23 mouse cellular contexts compared by ENCODE assay signal in the genomic region with DNA sequence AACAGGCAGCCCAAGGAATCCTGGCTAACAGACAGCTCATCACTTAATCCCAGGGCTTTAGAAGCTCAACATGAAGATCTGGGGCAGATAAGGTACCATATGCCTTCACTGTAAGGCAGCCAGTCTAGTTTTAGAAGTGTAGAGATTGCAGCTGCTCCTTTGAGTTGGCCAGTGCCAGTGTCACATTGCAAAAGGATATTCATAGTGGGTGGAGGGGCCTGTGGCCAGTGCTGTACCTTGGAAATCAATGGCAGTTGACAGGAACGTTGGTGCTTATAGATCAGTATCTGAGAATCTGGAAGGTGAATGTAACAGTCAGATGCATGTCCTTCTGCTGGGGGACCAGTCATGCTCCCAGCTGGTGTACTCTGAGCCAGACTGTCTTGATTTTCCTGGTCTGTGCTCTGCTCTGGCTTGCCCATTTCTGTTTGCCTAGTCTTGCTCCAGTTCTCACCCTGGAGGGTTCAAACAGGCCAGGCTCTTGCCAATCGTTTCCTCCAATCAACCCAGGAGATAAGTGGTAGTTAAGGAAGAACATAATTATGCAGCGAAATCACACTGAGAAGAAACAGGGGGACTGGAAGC. TPM values are rescaled to one million over a fixed set of nuclear protein-coding genes. Genes with fewer than 3 reads are reported as not detected.
A peak's percentile ranks its signal among the peaks of the same experiment; 100 is the strongest.
DNase-seq lines count a peak whose midpoint lies in the region; ATAC-seq and TF ChIP-seq lines count a peak whose summit lies in the region.
"Had no signal": no experiment of that assay in that cellular context is flagged by ENCODE, and none has a peak within 500 bp of the region (broad histone marks: within the 10 kb centered on the region; RNA-seq: fewer than 3 reads in every experiment).

No protein-coding gene starts in this region.

- DNase-seq in limb, embryonic 14.5 days (ENCODE audit: low spot score): no peak
- DNase-seq in limb, embryonic 10.5 days (ENCODE audit: low spot score): no peak
- peak; percentile 19 to 42 for DNase-seq in urinary bladder, adult 18-20 months (ENCODE audit: low spot score in 2 of 2)
- DNase-seq in urinary bladder, postnatal 4 days (ENCODE audit: low spot score in 2 of 2): no peak
- peak; percentile 95 for DNase-seq in fat pad, adult 2 months (ENCODE audit: extremely low read depth, low read depth, low spot score)
- DNase-seq in yolk sac, embryonic 10.5 days (ENCODE audit: low spot score): peak; percentile 16
- DNase-seq in cerebellum, postnatal 14 days: no peak
- DNase-seq: adrenal gland, postnatal 36 days; cerebellum, adult 11-12 months; cerebellum, postnatal 25 days; embryo, embryonic 11 days; heart, postnatal 10 days; kidney, adult 8-10 months; kidney, postnatal 14 days; left cerebral cortex, postnatal 4 days; lung, adult 18-20 months; lung, postnatal 14 days had no signal

- 0 out of 2 replicates have a peak, but pooled peaks have one; percentile 15 for ATAC-seq in limb, embryonic 14.5 days (ENCODE audit: low FRiP score, low read depth)
- ATAC-seq: inflammation-experienced regulatory T-cells, adult 6 months; midbrain, embryonic 13.5 days had no signal

- H3K27me3 ChIP-seq in limb, embryonic 14.5 days (ENCODE audit: control insufficient read depth, insufficient read depth, low read length): no peaks in the 10 kb centered on the region
- no peaks in the 10 kb centered on the region for H3K27me3 ChIP-seq in limb, embryonic 10.5 days (ENCODE audit: low read depth, poor library complexity, severe bottlenecking)
- H3K27me3 ChIP-seq: midbrain, embryonic 13.5 days; neural tube, embryonic 13.5 days had no signal

- no peak overlapping the region for H3K9ac ChIP-seq in limb, embryonic 14.5 days (ENCODE audit: low read depth, low read length, severe bottlenecking)
- H3K9ac ChIP-seq: midbrain, embryonic 13.5 days; neural tube, embryonic 13.5 days had no signal

- H3K9me3 ChIP-seq in limb, embryonic 14.5 days (ENCODE audit: control insufficient read depth, low read length): no peaks in the 10 kb centered on the region
- H3K9me3 ChIP-seq in limb, embryonic 10.5 days (replicated peaks): no peaks in the 10 kb centered on the region
- H3K9me3 ChIP-seq: midbrain, embryonic 13.5 days; neural tube, embryonic 13.5 days had no signal

- H3K4me1 ChIP-seq in limb, embryonic 14.5 days (ENCODE audit: control insufficient read depth, insufficient read depth, low read length): no peaks in the 10 kb centered on the region
- H3K4me1 ChIP-seq in limb, embryonic 10.5 days: no peaks in the 10 kb centered on the region

- no peak overlapping the region for H3K4me3 ChIP-seq in limb, embryonic 14.5 days (replicated peaks; ENCODE audit: low read length)
- H3K4me3 ChIP-seq in limb, embryonic 10.5 days: no peak overlapping the region
- H3K4me3 ChIP-seq: layer of hippocampus, adult 2 months; midbrain, embryonic 13.5 days; neural tube, embryonic 13.5 days had no signal

- no peaks in the 10 kb centered on the region for H3K36me3 ChIP-seq in limb, embryonic 14.5 days (ENCODE audit: control insufficient read depth, insufficient read depth, low read length)
- no peaks in the 10 kb centered on the region for H3K36me3 ChIP-seq in limb, embryonic 10.5 days
- H3K36me3 ChIP-seq: midbrain, embryonic 13.5 days; neural tube, embryonic 13.5 days had no signal

- H3K27ac ChIP-seq in limb, embryonic 14.5 days (replicated peaks; ENCODE audit: low read depth, low read length): no peak overlapping the region
- no peak overlapping the region for H3K27ac ChIP-seq in limb, embryonic 10.5 days
- H3K27ac ChIP-seq: layer of hippocampus, adult 2 months; midbrain, embryonic 13.5 days; neural tube, embryonic 13.5 days had no signal

- no peak for TF ChIP-seq POLR2A in limb, embryonic 14.5 days (IDR thresholded peaks at IDR 0.05; ENCODE audit: borderline replicate concordance, extremely low read depth, insufficient read depth, insufficient read length)

- WGBS in limb, embryonic 14.5 days: 41% methylated on average over 3 of the region's 3 CpGs
- WGBS in limb, embryonic 10.5 days: 62% methylated on average over 3 of the region's 3 CpGs

- no peak overlapping the region for H3K4me2 ChIP-seq in limb, embryonic 14.5 days (replicated peaks; ENCODE audit: low read depth, low read length, severe bottlenecking)
- H3K4me2 ChIP-seq: heart, embryonic 11.5 days; liver, embryonic 11.5 days; midbrain, embryonic 13.5 days; neural tube, embryonic 13.5 days had no signal

RNA-seq across cellular contexts. Expression of gene Spcs2, which starts 41.3 kb away (rescaled TPM):
- 95.1 and 115 TPM in 2 replicates for polyA plus RNA-seq in limb, embryonic 14.5 days (2012; rRNA removed)
- 293 and 301 TPM in 2 replicates for polyA plus RNA-seq in limb, embryonic 14.5 days (2014; fragmentation: Nextera tagmentation; extraction: Ambion mirVana)
- 348 and 375 TPM in 2 replicates for polyA plus RNA-seq in limb, embryonic 10.5 days (2016; fragmentation: Nextera tagmentation; extraction: Ambion mirVana)

RNA-seq across cellular contexts. Expression of gene Xrra1, which starts 45.6 kb away (rescaled TPM):
- 0.20 and 0.28 TPM in 2 replicates for polyA plus RNA-seq in limb, embryonic 14.5 days (2012; rRNA removed)
- polyA plus RNA-seq in limb, embryonic 14.5 days (2014; fragmentation: Nextera tagmentation; extraction: Ambion mirVana): 0.23 and 0.25 TPM in 2 replicates
- 0.31 and 0.35 TPM in 2 replicates for polyA plus RNA-seq in limb, embryonic 10.5 days (2016; fragmentation: Nextera tagmentation; extraction: Ambion mirVana)
- polyA plus RNA-seq: inflammation-experienced regulatory T-cells, adult 6 months had no signal

Comparison
In these comparisons a context has a peak if more than half of its experiments do, and no peak if none do; other contexts are left out.
1. DNase-seq: peak in urinary bladder, adult 18-20 months (2 of 2), fat pad, adult 2 months (single experiment) and yolk sac, embryonic 10.5 days (single experiment); none in limb, embryonic 14.5 days (single experiment), limb, embryonic 10.5 days (single experiment), urinary bladder, postnatal 4 days (0 of 2) and cerebellum, postnatal 14 days (0 of 2).